Mouse (Mus musculus) heart, adult 11 months (tissue): ENCODE data around the gene Cyp39a1.

Source experiments
- DNase-seq: peaks from one replicate; pipeline ENCODE4 v3.0.0; 2022

The Cyp39a1 gene

GRCm38 (mm10) chr17:43684086-43684485 lies 16.9 kb downstream of the Cyp39a1 start:
- DNase-seq, result peak; percentile 27

DNA sequence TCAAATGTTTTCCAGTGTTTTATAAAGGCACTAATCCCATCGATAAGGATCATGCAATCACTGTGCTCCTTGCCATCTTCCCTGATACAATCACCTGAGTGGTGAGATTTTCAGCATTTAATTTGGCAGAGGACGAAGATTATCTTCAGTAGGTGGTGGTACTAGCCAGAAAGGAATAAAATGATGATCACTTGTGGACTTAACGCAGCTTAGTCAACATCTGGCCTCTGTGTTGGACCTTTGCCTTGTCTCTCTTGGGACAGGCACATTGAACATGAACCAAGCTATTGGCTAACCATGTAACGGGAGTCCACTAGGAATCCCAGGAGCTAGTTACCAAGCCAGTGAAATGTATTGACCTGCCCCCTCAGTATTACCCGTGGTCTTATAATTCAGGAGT lies 17.4 kb downstream of the Cyp39a1 start:
- peak; percentile 83 for DNase-seq

DNA sequence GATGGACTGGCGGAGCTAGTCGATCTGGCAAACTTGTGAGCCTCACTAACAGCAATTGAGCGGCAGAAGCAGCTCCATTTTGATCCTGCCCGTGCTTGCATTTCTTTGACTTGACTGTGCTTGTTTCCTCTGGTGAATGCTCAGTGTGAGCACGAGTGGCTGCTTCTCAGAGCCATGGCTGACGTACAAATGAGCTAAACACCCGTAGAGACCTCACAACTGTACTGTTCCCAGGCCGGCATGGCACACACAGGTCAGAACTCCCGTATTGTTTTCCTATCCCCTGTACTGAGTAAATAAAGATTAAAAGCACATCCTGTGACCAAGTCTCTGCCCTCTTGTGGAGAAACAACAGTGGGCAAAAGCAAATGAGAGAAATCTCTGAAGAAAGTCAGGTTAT lies 22.4 kb downstream of the Cyp39a1 start:
- DNase-seq, result peak; percentile 80

GRCm38 (mm10) chr17:43698997-43699649 lies 31.9 kb downstream of the Cyp39a1 start:
- DNase-seq, result peak; percentile 89

GRCm38 (mm10) chr17:43701060-43701459 lies 33.8 kb downstream of the Cyp39a1 start:
- DNase-seq, result peak; percentile 78

GRCm38 (mm10) chr17:43704216-43704930 lies 37.1 kb downstream of the Cyp39a1 start:
- peak; percentile 49 for DNase-seq

DNA sequence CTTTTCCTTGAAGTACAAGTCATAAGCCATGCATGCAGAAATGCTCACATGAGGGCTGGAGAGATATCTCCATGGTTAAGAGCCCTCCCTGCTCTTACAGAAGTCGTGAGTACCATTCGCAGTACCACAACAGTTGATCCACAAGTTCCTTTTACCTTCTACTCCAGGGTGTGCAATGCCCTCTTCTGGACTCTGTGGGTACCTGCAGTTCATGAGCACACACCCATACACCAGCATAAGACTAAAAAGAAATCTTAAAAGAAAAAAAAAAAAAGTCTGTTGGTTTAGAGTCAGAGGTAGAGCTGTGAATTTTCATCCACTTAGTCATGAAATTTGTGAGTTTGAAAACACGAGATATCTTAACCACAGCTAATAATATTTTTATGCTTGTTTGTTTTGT lies 39.5 kb downstream of the Cyp39a1 start:
- DNase-seq, result no peak

DNA sequence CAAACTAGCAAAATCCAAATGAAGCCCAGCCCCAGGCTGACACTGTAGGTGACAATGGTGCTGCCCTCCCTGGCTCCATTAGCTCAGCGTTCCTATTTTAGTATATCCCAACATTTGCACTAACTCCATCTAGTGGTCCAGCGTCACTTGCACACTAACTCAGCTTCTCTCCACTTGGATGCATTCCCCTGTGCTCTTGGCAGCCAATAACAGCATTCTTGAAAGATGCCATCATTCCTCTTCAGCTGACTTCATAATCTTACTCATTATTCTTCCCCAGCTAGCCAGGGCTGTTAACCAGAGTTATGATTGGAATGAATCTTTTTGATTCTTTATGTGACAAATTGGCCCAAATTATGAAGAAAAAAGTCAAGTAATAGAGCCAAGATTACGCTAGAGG lies 40.0 kb downstream of the Cyp39a1 start:
- DNase-seq, result peak; percentile 95

DNA sequence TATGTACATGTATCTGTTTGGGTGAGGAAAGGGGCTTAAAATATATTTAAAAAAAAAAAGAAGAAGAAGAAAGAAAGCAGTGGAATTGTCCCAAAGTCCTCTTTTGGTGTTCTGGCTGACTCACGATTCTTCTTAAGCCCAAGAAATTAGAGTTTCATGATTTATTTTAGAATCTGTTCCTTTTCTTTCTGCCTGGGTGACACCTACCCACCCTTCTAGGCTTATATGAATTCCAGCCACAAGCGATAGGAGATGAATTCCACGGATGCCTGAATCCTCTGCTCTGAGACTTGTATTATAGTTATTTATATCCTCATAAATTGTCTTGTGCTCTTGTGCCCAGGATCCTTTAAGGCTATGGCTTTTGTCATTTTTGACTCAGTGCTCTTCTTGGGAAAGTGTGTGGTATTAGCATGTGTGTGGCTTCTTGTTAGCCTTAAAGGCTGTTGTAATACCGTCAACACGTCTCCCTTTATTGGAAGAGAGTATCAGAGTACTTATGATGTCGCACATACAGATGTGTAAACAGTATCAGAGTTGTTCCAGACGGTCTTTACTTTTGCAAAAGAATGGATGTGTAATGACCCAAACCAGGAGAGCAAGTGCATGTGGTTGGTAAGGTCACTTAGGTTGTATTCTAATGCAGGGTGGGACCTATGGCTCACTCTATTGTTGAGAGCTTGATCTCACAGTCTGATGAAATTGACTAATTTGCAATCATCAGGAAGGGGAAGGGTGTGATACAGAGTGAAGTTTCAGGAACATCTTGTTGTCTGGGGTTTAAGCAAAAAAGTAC lies 44.5 kb downstream of the Cyp39a1 start:
- DNase-seq, result peak; percentile 49

- DNase-seq, result peak; percentile 89
Observed at GRCm38 (mm10) chr17:43714191-43714590, 47.0 kb downstream of the Cyp39a1 start.

GRCm38 (mm10) chr17:43716601-43717000 lies 49.4 kb downstream of the Cyp39a1 start:
- DNase-seq, result no peak

DNA sequence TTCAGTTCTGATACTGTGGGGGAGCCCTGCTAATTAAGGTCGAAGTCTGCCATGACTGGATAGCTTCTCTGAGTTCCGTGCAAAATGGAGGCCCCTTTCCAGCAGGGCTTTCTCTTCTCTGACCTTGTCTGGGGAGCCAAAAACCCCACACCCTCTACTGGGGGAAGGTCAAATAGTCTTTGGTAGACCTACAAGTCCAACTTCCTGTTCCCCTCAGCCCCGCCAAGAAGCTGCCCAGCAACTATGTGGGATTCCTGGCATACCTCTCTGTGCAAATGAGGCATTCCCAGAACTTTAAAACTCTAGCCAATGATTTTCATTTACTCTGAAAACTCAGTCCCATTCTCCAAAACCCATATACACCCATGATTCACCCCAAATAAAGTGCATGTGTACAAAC lies 52.2 kb downstream of the Cyp39a1 start:
- DNase-seq, result no peak

GRCm38 (mm10) chr17:43724480-43724879 lies 57.3 kb downstream of the Cyp39a1 start:
- no peak for DNase-seq

- DNase-seq, result no peak
Observed at GRCm38 (mm10) chr17:43731327-43731726, 64.1 kb downstream of the Cyp39a1 start.

GRCm38 (mm10) chr17:43731976-43732375 lies 64.8 kb downstream of the Cyp39a1 start:
- DNase-seq, result peak; percentile 83

DNA sequence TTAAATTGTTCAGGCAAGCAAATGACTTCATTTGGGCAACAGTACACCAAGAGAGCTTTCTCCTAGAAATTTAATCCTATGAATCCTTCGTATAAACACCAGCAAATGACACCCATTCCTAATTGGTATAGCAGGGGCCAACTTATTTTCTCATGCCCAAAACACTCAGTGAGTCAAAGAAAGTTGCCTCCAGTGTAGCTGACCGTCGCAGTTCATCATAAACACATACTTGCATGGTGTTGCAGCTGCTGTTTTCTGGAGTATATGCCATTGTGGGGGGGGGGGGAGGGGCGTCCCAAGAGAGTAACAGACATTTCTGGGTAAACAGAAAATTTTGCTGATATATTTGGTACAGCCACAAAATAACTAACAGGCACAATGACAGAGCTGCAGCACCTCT lies 67.0 kb downstream of the Cyp39a1 start:
- no peak for DNase-seq

DNA sequence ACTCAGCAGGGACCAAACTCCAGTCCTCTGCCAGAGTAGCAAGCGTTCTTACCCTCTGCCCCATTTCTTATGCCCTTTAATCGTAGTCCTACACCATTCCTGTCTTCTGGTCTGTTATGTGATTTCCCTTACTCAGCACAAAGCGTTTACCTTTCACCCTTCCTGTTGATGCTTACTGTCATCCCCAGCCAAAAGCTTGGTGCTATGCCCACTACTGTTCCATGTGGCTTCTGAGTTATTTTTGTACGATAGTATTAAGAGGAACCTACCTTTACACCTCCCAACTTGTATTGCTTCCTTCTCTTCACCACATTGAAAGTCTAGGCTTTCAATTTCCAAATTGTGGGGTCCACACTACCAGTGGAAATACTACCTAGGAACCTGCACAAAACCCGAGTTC lies 76.7 kb downstream of the Cyp39a1 start:
- no peak for DNase-seq

GRCm38 (mm10) chr17:43744425-43744824 lies 77.2 kb downstream of the Cyp39a1 start:
- peak; percentile 94 for DNase-seq

GRCm38 (mm10) chr17:43751146-43751545 lies 83.9 kb downstream of the Cyp39a1 start:
- no peak for DNase-seq

GRCm38 (mm10) chr17:43752811-43753210 lies 85.6 kb downstream of the Cyp39a1 start:
- DNase-seq, result no peak

- DNase-seq, result peak; percentile 93
Observed at GRCm38 (mm10) chr17:43754687-43755086, 87.5 kb downstream of the Cyp39a1 start.

- DNase-seq, result peak; percentile 96
Observed at GRCm38 (mm10) chr17:43758607-43759259, 91.5 kb downstream of the Cyp39a1 start.

DNA sequence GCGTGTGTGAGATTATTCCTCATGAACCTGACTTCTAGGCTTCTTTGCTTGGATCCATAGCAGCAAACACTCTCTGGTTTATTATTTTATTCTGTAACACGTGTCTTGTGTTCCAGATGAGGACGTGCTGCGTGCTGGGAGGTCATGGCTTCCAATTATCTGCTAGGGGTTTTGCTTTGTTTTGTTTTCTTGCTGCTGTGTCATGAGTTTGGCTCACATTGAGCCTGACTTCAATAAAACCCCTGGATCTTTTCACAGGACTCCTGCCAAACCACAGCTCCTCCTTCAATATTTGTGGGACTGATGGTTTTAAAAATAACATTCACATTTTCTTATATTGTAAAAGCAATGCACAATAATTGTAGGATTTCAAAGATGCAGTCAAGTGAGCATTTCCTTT lies 117.3 kb downstream of the Cyp39a1 start:
- peak; percentile 96 for DNase-seq
